Mouse (Mus musculus) limb, embryonic 10.5 days (tissue): ENCODE data around the gene Tex10. TPM values are rescaled to one million over a fixed set of nuclear protein-coding genes. Genes with fewer than 3 reads are reported as not detected.

ENCODE experiments used
- DNase-seq: peaks from one replicate; pipeline ENCODE4 v3.0.0-alpha.2; 2017; ENCODE audit warnings: low spot score
- H3K27ac ChIP-seq: fragments of 300-500 bp; sonication (generic); 2 replicates; pipeline ENCODE4 v1.5.1; 2016; ENCODE audit warnings: mild to moderate bottlenecking
- H3K27me3 ChIP-seq: fragments of 300-500 bp; sonication (generic); 2 replicates; pipeline ENCODE4 v1.6.1; 2016; ENCODE audit warnings: low read depth, mild to moderate bottlenecking; ENCODE audit not compliant: poor library complexity, severe bottlenecking
- H3K36me3 ChIP-seq: fragments of 300-500 bp; sonication (generic); 2 replicates; pipeline ENCODE4 v1.6.1; 2016; ENCODE audit warnings: mild to moderate bottlenecking, moderate library complexity
- H3K4me1 ChIP-seq: fragments of 300-500 bp; sonication (generic); 2 replicates; pipeline ENCODE4 v1.6.1; 2016
- H3K4me3 ChIP-seq: fragments of 300-500 bp; sonication (generic); 2 replicates; pipeline ENCODE4 v1.5.1; 2016; ENCODE audit warnings: mild to moderate bottlenecking, moderate library complexity
- H3K9me3 ChIP-seq: fragments of 300-500 bp; sonication (generic); replicated peaks from 2 replicates; pipeline ENCODE4 v1.6.1; 2016; ENCODE audit warnings: mild to moderate bottlenecking
- WGBS: fragments of 180-500 bp; shearing (Covaris S2); methylation state at CpG from one replicate; pipeline ENCODE4 v1.1.7; 2016; 5-methylcytosine and 5-hydroxymethylcytosine counted together
- polyA plus RNA-seq: library from polyadenylated mRNA; unstranded; fragments of >200 nt; fragmentation: Nextera tagmentation; extraction: Ambion mirVana; gene quantifications from 2 replicates; pipeline ENCODE4 v1.2.1, GENCODE M21; 2016

Gene Tex10
- polyA plus RNA-seq, 1 experiment from 2014 or later = 83.4 TPM

- WGBS = 2% methylated on average over 2 of the region's 2 CpGs
- Histone ChIP-seq H3K36me3 (no peaks in the 10 kb centered on the region), H3K4me1 (no peaks in the 10 kb centered on the region), H3K27ac (no peak overlapping the region), H3K27me3 (no peaks in the 10 kb centered on the region), H3K4me3 (no peak overlapping the region), H3K9me3 (no peaks in the 10 kb centered on the region)
- peak; percentile 37 for DNase-seq
Observed at GRCm38 (mm10) chr4:48380940-48381339, 92.3 kb downstream of the Tex10 start.

Other genes starting within 250 kb of the Tex10 start
- gene Erp44, start 193.9 kb downstream of the Tex10 start, polyA plus RNA-seq = 56.8 and 58.7 TPM in 2 replicates
- gene Invs, start 193.7 kb downstream of the Tex10 start, polyA plus RNA-seq = 8.4 and 12.1 TPM in 2 replicates
- gene Msantd3, start 66.5 kb upstream of the Tex10 start, polyA plus RNA-seq = 40.8 and 44.8 TPM in 2 replicates
- 96.5 and 109 TPM in 2 replicates for gene Tmeff1, start 111.7 kb upstream of the Tex10 start, polyA plus RNA-seq
- 1.3 and 1.6 TPM in 2 replicates for gene Cavin4, start 190.1 kb upstream of the Tex10 start, polyA plus RNA-seq